Mouse (Mus musculus) kidney, postnatal 14 days (tissue): ENCODE measurements around the gene Top3b.
"Not testable (repeated sequence)": the region's sequence is repeated elsewhere in the genome, so short reads cannot be mapped to it uniquely, and the experiment has no call there.

Experiments used
- DNase-seq: peaks from one replicate; pipeline ENCODE4 v3.0.0; 2022; ENCODE audit warnings: mixed read lengths

Gene Top3b

DNA sequence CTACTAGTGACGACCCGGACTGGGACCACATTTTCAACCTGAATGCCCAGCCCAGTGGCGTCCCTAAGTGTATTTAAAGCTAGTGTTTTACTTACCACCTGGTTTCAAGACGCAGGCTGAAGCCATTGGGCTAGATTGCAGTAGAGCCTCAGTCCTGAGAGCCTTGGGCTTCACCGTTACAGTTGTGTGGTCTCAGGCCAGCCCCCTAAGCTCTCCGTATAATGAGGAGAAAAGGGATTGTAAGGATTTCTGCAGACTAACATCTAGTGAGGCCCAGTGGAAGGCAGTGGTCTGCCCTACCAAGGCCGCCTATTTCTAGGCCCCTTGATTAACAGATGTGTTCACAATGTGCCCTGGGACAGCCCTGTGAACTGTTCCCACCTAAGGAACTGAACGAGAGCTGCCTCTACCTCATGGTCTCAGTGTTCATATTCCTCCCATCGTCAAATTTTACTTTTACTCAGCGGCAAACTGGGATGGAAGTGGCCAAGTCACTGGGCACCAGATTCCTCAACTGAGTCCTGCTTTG, 26.6 kb downstream of the Top3b start:
- DNase-seq, result no peak

DNA sequence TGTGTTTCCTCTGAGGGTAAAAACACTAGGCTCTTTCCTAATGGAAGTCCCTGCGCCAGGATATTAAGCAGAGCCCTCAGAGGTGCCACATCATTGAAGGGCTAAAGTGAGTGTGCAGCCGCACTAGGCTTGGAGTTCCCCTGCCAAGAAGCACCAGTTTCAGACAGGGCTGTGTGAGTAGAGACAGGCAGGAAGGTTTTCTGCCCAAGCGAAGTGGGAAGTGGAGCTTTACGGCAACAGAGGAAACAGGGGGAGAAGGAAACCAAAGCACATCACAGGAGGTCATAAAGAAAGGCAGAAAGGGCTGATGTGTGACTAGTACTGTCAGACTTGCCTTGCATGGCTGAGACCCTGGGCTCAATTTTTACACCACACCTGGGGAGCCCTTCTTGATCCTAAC, 31.8 kb downstream of the Top3b start:
- peak; percentile 12 for DNase-seq

- DNase-seq, result no peak
These were observed 32.7 kb downstream of the Top3b start for GRCm38 (mm10) chr16:16903188-16903587.

- DNase-seq, result peak; percentile 89
These were observed 37.3 kb downstream of the Top3b start for GRCm38 (mm10) chr16:16907799-16908198.

DNA sequence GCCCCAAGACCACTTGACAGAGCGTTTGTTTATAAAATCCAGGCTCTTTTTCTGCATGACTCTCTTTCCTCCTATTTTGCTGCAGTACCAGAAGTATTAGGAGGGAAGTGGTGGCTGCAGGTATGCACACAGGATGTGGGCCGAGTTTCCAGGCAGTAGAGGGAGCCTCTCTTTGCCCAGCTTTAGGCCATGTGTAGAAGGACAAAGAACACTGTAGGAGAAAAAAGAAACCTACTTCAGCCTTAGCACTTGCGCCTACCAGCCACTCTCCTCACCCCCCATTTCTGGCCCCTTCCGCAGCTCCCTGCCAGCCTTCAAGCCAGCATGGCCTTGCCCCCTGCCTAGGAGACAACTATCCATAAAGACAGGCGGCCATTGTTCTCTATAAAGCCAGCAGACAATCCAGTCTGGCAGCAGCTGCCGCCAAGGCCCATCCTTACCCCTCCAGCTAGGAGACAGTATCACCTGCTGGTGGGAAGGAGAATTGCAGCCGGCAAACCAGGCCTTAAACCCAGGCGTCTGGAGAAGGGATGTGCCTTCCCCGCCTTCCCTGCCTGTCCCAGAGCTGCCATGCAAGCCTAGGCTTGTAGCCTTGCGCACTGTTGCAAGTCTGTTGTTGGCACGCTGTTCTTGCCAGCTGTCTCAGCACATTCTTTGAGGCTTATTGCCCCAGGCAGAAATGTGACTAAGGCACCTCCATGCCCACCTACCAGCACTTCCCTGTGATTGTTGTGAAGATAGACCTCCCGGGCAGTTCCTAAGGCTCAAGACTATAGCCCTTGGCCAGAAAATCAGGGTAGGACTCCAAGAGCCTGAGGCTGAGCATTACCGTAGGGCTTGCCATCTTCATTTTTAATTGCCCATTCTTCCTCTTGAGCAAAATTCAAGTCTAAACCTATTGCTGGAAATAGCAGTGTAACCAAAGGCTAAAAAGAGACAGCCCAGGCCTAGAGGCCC, 41.4 kb downstream of the Top3b start:
- peak; percentile 80 for DNase-seq

GRCm38 (mm10) chr16:16913440-16913839, 42.9 kb downstream of the Top3b start:
- no peak for DNase-seq

- DNase-seq, result no peak
These were observed 48.0 kb downstream of the Top3b start for GRCm38 (mm10) chr16:16918441-16919117.

DNA sequence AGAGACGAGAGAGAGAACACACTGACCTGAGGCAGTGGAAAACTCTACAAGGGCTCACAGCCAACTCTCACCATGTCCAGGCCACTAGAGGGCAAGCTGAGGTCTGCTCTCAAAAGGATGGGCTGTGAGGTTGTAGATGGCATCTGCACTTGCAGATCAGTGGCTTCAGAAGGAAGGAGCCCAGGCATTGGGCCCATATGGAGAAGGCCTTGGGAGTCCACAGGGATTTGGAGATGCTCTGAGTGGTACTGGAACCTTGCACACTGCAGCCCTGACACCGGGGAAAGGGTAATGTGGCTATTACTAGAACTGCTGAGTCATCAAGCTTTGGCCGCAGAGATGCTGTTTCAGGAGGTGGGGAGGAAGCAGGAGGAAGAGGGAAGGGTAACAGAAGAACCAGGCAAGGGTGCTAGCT, 50.5 kb downstream of the Top3b start:
- peak; percentile 51 for DNase-seq

DNA sequence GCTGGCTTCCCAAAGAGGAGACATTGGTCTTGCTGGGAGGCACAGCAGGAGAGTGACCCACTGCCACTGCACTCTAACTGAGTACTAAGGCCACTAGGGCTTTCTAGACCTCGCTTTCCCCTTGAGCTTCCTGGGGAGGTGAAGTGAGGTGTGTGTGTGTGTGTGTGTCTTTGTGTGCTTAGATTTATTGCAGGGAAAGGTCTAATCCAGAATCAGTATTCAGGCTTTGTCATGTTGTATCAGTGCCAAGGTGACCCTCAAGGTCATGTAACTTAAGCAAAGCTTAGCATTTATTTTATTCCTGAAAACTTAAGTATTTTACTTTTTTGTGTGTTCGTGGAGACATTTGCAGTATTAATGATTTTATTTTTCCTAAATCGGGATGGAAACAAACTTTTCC, 53.9 kb downstream of the Top3b start:
- DNase-seq, result no peak

DNA sequence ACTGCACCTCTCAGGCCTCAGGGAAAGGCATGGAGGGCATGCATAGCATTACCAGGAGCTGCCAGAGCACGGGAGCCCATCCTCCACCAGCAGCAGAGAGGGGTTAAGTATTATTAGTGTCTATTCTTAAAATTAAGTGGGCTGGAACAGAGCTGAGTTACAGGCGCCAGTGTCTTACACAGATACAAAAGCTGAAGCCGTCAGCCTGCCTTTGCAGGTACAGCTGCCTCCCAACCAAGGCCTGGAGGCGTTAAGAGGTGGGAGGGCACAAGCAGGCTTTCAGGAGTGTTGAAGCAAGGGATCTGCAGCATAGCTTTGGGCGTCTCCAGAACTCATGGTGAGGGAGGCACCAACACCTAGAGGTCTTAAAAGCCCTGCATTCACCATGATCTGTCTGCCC, 56.0 kb downstream of the Top3b start:
- DNase-seq, result no peak

GRCm38 (mm10) chr16:16928908-16929307, 58.4 kb downstream of the Top3b start:
- not testable (repeated sequence) for DNase-seq

- no peak for DNase-seq
These were observed 59.8 kb downstream of the Top3b start for GRCm38 (mm10) chr16:16930326-16930725.

GRCm38 (mm10) chr16:16930810-16931296, 60.3 kb downstream of the Top3b start:
- DNase-seq, result no peak

DNA sequence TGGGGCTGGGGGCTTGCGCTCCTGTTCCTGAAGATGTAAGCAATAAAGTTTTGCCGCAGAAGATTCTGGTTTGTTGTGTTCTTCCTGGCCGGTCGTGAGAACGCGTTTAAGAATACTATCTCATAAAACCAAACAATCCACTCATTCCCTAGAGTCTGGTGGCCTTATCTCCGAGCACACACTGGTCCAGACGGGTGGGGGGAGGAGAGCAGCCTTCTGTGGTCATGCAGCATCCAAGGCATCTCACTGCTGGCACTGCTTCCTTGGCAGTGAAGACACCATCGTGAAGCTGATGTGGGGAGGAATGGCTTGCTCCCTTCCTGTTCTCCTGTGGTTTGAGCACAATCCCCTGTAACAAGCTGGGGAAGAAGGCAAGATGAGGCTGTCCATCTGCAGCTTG, 69.0 kb downstream of the Top3b start:
- no peak for DNase-seq

- DNase-seq, result no peak
These were observed 70.5 kb downstream of the Top3b start for GRCm38 (mm10) chr16:16941078-16941477.
